Mouse (Mus musculus): ENCODE results near the gene Dock7.
A peak's percentile ranks its signal among the peaks of the same experiment; 100 is the strongest.

The Dock7 gene

DNA sequence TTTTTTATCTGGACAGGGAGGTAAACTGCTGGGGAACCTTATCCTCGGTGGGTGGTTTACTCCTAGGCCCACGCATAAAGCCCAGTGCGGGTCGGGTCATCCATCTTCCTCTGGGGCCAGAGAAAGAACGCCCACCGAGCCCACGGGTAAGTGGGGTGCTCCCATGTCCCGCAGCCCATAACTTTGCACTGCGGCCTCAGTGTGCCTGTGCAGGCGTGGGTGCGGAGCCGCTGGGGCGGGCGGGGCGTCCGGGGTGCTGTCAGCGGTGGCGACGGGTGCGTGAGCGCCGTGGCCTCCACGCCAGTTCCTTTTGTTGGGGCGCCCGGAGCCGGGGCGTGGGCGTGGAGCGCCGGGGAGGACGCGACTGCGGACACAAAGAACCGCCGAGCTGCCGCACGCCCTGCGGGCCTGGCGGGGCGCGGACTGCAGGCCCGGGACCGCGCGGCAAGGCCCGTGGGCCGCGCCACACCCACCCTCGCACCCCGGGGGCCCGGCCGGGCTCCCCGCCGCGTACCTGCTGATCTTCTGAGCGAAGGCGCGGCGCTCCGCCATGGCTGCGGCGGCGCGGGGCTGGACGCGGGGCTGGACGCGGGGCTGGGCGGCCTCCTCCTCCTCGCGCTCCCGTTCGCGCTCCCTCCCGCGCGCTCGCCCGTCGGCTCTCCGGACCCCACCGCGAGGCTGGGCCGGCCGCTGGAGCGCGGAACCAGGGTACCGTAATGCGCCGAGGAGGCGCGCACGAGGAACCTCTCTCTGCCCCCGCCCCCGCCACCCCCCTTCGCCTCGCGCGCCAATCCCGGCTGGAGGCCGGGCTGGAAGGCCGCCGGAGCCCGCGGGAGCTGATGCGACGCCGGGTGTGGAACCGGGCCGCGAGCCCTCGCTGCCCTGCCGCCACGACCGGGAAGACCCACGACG, at the start of gene Dock7:
Gene Dock7 (minus strand): TSS at position 705 of the 912 bp plus-strand sequence.
- peak; percentile 34 for DNase-seq (ENCODE audit: low spot score)

- no peak for DNase-seq (ENCODE audit: low spot score)
These were observed 48.2 kb upstream of the Dock7 start for GRCm38 (mm10) chr4:99168869-99169268.

DNA sequence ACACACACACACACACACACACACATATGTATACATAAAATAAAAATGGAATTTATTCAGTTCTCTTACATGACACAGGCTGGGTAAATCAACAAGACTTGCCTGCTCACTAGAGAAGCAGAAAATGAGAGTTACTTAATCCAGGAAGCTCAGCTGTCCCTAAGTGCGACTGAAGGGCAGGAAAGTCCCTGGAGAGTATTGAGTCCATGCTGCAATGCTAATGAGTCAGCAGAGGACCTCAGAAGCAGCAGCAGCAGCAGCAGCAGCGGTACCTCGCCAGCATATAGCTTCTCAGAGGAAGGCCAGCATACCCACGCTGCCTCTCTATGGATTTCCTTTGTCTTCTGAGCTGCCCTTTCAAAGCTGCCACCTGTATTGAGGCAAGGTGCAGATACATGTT, 42.8 kb upstream of the Dock7 start:
- DNase-seq (ENCODE audit: low spot score) = no peak

DNA sequence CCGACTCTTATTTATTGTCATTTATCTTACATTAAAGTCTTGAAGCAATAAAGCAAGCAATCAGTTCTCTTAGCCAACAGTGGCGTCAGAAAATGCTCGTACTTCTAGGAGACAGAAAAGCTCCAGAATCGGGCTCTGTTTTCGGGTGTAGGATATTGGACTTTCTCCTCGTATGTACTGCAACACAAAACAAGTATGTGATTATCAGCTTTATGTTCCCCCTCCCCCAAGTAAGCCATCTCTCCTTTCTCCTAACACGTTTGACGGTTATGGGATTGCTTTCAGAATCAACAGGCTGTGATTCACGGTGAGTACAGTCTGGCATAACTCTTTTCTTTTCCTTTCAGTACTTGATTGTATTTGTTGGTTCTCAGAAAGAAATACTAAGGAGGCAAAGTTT, 42.3 kb upstream of the Dock7 start:
- DNase-seq (ENCODE audit: low spot score) = no peak

DNA sequence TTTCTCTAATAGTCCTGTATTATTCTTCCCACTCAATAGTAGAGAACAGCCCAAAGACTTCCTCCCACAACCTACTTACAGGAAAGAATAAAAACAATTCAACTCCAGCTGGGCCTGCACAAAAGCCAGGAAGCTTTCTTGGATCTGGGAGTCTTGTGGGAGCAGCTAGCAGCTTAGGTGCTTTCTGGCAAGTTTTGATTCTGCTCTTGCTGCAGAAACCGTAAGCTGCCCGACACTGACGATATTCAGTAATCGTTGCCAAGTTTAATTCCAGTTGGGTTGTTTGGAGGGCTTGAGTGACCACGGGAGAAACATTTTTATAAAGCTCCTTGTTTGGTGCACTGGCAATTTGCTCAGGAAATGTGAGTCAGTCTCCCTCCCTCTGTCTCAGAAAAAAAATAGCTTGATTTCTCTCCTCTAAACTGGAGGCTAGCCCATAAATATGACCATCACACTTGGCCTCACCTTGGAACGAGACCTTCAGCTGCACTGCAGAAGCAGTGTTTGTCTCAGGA, 40.8 kb upstream of the Dock7 start:
- DNase-seq (ENCODE audit: low spot score) = peak; percentile 14

DNA sequence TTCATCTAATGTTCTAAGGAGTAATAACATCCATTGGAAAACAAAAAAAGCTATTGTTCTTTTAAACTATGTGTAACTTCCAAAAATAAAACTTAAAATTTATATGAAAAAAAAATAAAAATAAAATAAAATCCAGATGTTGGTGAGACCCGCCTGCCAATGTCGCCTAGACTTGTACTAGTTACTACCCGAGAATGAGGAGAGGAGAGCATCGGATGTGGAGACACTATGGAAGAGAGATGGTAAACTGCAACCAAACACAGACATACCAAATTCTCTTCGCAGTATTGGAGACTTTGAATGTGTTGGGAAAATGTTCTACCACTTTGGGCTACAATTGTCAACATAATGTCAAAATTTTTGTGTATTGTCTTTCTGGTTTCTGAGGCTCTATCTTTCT, 40.2 kb upstream of the Dock7 start:
- DNase-seq (ENCODE audit: low spot score) = no peak

GRCm38 (mm10) chr4:99160414-99160813, 39.7 kb upstream of the Dock7 start:
- no peak for DNase-seq (ENCODE audit: low spot score)

- no peak for DNase-seq (ENCODE audit: low spot score)
These were observed 37.8 kb upstream of the Dock7 start for GRCm38 (mm10) chr4:99158495-99158894.

DNA sequence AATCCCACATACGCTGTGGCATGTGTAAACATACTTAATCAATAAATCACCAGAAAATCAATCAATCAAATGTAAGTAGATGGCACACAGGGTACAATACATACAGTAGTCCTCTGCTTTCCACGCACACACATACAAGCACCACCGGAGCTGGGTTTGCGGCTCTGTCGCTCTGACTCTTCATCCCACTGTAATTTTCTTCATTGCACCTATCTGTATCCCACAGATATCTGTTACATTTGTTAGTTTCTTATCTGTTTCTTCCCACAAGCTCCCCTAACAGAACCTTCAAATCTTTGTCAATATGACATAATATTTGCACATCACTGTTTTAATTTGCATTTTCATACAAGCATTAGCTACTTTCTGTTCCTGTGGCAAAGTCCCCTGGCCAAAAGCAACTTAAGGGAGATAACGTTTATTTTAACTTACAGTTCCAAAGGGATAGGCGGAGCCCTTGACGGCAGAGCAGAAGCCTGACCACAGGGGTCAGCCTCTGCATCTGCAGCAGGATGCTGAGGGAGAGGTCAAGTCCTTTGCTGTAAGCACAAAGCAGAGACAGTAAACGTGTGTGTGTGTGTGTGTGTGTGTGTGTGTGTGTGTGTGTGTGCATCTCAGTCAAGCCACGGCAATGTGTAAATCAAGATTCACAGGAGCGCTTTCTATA, 36.1 kb upstream of the Dock7 start:
- no peak for DNase-seq (ENCODE audit: low spot score)

GRCm38 (mm10) chr4:99151885-99152558, 31.3 kb upstream of the Dock7 start:
- no peak for DNase-seq (ENCODE audit: low spot score)

DNA sequence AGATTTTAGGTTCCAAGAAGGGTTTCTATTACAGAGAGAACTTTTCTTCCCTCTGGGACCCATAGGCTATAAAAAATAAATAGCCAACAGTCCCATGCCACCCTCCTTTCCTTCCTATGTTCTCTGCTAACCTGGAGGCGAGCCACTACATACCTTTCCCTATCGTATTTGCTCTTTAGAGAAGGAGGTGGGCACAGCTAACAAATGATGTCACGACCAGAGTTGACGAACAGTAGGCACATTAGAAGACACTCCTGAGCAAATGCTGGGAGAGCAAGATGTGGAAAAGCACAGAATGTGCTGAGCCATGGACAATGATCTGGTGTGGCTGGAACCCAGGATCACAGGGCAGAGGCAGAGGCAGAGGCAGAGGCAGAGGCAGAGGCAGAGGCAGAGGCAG, 30.7 kb upstream of the Dock7 start:
- DNase-seq (ENCODE audit: low spot score) = no peak

- no peak for DNase-seq (ENCODE audit: low spot score)
These were observed 22.6 kb upstream of the Dock7 start for GRCm38 (mm10) chr4:99143323-99143722.

DNA sequence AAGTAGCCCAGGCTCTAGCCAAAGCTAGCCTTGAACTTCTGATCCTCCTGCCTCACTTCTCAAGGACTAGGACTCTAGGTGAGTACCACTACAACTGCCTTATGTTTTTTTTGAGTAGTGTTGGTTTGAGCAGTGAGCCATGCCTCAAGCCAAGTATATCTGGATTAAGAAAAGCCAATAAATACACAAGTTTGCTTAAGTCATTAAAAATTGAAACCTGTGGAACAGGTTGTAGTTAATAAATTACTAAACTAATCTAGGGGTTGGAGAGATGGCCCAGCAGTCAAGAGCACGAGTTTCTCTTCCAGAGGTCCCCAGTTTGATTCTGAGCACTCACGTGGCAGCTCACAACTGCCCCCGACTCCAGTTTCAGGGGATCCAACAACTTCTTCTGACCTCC, 20.9 kb upstream of the Dock7 start:
- DNase-seq (ENCODE audit: low spot score) = no peak

DNA sequence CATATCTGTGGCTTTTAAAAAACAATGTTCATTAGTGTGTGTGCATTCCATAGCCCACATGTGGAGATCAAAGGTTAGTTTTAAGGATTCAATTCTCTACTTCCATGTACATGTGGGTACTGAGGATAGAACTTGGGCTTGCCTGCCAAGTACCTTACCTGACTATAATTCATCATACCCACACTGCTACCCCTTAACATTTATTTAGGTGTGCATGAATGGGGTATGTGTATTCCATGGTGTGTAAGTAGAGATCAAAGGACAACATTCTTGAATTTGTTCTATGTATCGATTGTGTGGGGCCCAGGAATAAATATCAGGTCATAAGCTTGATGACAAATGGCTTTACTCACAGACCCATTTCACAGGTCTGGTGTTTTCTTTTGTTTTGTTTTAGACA, 20.5 kb upstream of the Dock7 start:
- no peak for DNase-seq (ENCODE audit: low spot score)

DNA sequence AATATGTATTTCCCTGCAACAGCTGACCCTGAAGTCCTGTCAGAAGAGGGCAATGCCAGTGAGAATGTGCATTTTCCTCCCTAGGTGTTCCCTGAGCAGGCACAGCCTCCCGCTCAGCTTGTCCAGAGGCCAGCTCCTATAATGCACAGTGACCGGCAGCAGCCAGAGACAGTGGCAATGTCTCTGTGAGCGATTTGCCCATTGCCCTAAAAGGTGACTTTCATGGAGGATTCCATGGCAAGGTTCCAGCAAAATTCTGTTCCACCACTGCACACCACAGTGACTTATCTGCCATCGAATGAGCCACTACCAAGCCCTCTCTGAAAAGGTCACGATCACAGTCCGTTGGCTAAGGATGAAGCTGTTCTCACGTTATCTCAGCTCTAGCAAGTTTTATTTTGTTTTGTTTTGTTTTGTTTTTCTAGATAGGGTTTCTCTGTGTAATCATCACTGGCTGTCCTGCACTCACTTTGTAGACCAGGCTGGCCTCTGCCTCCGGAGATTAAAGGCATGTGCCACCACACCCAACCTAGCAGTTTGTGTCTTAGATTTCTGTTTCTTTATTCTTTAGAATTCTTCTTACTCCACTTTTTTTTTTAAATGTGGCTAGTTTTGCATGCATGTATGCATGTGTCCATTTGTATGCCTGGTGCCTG, 17.4 kb upstream of the Dock7 start:
- no peak for DNase-seq (ENCODE audit: low spot score)

DNA sequence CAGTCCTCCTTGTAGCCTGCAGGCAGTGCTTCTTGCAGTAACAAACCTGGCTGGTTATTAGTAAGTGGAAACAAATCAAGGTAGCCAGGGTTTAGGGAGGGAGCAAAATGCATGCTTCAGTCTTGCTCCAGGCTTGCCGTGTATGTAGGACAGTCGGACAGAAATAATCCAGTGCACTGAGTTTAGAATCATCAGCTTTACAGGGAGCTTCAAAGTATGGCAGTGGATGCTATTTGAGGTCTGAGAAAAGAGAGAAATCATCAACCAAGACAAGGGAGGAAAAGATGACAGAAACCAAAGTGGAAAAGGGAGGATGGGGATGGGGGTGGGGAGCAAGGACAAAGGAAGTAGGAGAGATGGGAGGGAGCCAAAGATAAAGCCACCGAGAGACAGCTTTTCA, 13.8 kb upstream of the Dock7 start:
- DNase-seq (ENCODE audit: low spot score) = no peak

DNA sequence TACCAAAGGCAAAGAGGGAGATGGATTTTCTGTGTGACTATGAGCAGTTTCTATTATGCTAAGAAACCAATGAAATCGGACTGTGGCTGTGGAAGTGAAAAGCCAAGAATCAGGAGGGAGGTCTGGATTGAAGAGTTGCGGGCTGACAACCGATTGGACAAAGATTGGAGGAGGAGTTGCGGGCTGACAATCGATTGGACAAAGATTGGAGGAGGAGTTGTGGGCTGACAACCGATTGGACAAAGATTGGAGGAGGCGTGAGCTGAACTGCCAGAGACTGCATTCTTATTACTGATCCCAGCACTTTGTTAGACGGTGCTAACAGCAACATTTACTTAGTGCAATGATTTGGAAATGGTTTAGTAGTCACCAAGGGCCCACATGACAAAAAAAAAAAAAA, 12.6 kb upstream of the Dock7 start:
- DNase-seq (ENCODE audit: low spot score) = no peak

DNA sequence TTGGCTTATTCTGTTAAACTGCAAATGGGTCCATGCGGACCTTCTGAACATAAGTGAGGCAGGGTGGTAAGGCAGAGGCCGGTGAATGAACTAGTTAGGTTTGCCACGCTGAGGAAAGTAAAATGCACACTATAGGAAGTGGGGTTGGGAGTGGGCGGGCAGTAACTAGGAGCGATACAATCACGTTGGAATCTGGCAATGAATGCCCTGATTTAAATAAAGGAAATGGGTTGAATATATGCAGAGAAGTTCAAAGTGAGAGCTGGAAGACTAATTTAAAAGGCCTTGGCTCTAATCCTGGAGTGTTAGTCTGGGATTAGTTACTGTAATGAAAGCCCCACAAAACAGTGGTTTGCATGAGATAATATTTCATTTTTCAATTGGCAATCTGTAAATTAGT, 12.0 kb upstream of the Dock7 start:
- DNase-seq (ENCODE audit: low spot score) = no peak

DNA sequence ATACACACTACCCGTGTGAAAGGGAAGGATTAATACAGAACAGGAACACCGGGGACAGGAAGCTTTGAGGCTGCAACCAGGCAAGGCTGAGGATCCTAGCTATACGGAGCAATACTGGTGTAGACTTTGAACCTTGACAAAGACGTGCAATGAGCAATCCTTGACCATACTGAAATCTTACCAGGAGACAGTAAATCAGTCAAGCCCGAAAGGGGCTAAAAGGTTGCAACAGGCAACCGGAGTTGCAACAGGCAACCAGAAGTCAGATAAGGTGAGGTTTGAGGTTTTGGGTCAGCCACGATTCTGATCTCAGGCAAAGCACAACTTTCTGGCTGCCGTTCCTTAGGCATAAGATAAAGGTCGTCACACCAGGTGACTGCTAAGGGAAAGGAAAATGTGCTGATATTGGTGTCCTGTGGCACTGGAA, 10.5 kb upstream of the Dock7 start:
- DNase-seq (ENCODE audit: low spot score) = no peak

DNA sequence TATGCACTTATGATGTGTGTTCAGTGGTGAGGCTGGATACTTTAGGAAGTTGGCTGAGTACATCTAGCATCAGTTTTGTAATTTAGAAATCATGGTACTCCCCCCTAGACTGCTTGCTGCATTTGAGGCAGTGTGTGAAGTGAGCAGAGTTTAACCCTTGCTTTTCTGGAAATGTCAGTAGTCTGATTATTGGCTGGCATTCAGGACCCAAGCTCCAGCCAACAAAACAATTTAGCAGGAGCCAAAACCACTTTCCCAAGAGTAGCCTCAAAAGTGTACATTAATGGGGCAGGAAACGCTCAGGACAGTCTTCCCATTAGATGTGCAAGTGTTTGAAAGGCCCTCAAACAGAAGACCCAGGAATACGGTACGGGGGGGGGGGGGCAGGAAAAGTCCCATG, 2.8 kb upstream of the Dock7 start:
- no peak for DNase-seq (ENCODE audit: low spot score)

- no peak for DNase-seq (ENCODE audit: low spot score)
These were observed 2.1 kb upstream of the Dock7 start for GRCm38 (mm10) chr4:99122786-99123185.

DNA sequence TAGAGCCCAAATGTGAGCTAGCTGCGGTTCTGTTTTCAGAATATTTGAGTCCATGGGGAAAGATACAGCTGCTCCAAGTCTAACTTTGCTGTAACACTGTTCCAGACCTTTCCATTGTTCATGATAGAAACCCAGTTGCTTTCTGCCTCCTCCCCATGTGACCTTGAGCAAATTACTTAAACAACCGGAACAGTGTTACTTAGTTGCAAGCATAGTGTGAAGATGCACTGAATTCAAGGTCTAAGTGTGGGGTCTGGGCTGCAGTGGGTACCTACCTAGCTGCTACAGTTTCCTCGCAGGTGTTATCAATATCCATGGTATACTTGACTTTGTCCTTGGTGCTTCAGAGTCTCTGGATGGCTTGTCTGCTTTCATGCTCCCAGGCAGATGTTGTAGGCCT, 1.3 kb upstream of the Dock7 start:
- DNase-seq (ENCODE audit: low spot score) = no peak
